11 mouse cellular contexts compared by ENCODE assay signal in the genomic region with DNA sequence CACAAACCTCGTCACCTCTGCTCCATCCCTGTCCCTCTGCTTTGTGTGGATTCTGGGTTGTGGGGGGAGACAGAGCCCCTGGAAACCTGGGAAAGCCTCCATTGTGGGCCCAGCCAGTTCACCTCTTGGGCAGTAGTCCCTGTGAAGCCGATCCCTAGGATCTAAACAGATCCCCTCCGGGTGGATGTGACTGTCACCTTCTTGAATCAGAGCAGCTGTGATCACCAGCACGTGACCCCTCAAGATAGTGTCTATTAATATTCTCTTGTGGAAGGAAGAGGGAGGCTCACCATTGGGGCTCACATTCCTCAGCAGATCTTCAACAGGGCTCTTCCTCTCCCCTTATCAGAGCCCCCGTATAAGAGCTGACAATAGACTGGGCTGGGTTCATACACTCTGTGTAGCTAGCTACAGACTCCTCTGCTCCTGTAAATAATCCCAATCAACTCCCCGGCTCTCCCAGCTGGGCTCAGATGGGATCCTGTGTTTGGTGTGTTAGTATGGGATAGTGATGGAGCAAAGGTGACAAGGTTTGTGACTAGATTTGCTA. TPM values are rescaled to one million over a fixed set of nuclear protein-coding genes. Genes with fewer than 3 reads are reported as not detected.
DNase-seq lines count a peak whose midpoint lies in the region; ATAC-seq and TF ChIP-seq lines count a peak whose summit lies in the region.
"Had no signal": no experiment of that assay in that cellular context is flagged by ENCODE, and none has a peak within 500 bp of the region (broad histone marks: within the 10 kb centered on the region; RNA-seq: fewer than 3 reads in every experiment).

No protein-coding gene starts in this region.

- no peaks in the 10 kb centered on the region for H3K36me3 ChIP-seq in lung, embryonic 15.5 days
- H3K36me3 ChIP-seq in intestine, embryonic 16.5 days (ENCODE audit: control insufficient read depth, insufficient read depth, low read length), result no peaks in the 10 kb centered on the region
- H3K36me3 ChIP-seq in neural tube, embryonic 15.5 days, result no peaks in the 10 kb centered on the region
- H3K36me3 ChIP-seq in hindbrain, embryonic 14.5 days (replicated peaks; ENCODE audit: control insufficient read depth, insufficient read depth), result no peaks in the 10 kb centered on the region

- peak overlapping the region; percentile 27; the same call in 1 of the 2 replicates for H3K9ac ChIP-seq in lung, embryonic 15.5 days
- peak overlapping the region; percentile 38; the same call in 1 of the 2 replicates for H3K9ac ChIP-seq in intestine, embryonic 16.5 days (ENCODE audit: low read depth, low read length)
- H3K9ac ChIP-seq in neural tube, embryonic 15.5 days (replicated peaks), result no peak overlapping the region
- H3K9ac ChIP-seq in hindbrain, embryonic 14.5 days, result no peak overlapping the region
- H3K9ac ChIP-seq: forebrain, postnatal 0 days had no signal

- TF ChIP-seq POLR2A in embryonic fibroblast, embryonic 13.5 days (IDR thresholded peaks at IDR 0.05; ENCODE audit: low read depth, low read length), result no peak

- DNase-seq in lung, postnatal 25 days (ENCODE audit: low spot score), result no peak
- no peak for DNase-seq in left cerebral cortex, adult 8-10 months (ENCODE audit: low spot score in 2 of 2)
- no peak for DNase-seq in hindbrain, embryonic 14.5 days (ENCODE audit: low spot score)
- DNase-seq: adrenal gland, adult 8-10 months; cerebellum, postnatal 36 days; forebrain, postnatal 0 days; layer of hippocampus, adult 9-11 months had no signal

- no peaks in the 10 kb centered on the region for H3K27me3 ChIP-seq in lung, embryonic 15.5 days
- no peaks in the 10 kb centered on the region; the same call in 1 of the 2 replicates for H3K27me3 ChIP-seq in intestine, embryonic 16.5 days (replicated peaks; ENCODE audit: control insufficient read depth, insufficient read depth, low read length)
- no peaks in the 10 kb centered on the region for H3K27me3 ChIP-seq in neural tube, embryonic 15.5 days (replicated peaks)
- no peaks in the 10 kb centered on the region for H3K27me3 ChIP-seq in hindbrain, embryonic 14.5 days (ENCODE audit: control insufficient read depth, insufficient read depth, low read length)

- peak overlapping the region; percentile 28 for H3K4me3 ChIP-seq in lung, embryonic 15.5 days
- H3K4me3 ChIP-seq in embryonic fibroblast, embryonic 13.5 days (ENCODE audit: insufficient read depth, low read length), result no peak overlapping the region
- H3K4me3 ChIP-seq in intestine, embryonic 16.5 days (ENCODE audit: low read length), result peak overlapping the region; percentile 17; the same call in 1 of the 2 replicates
- H3K4me3 ChIP-seq in neural tube, embryonic 15.5 days (replicated peaks), result no peak overlapping the region
- no peak overlapping the region for H3K4me3 ChIP-seq in hindbrain, embryonic 14.5 days (replicated peaks; ENCODE audit: low read length)

- ATAC-seq in lung, embryonic 15.5 days (ENCODE audit: borderline replicate concordance, extremely low read depth, low FRiP score, low TSS enrichment), result 0 out of 2 replicates have a peak, but pooled peaks have one; percentile 14
- ATAC-seq in intestine, embryonic 16.5 days, result no peak
- ATAC-seq in neural tube, embryonic 15.5 days (ENCODE audit: low FRiP score), result no peak
- no peak for ATAC-seq in hindbrain, embryonic 14.5 days (ENCODE audit: low FRiP score)
- ATAC-seq: forebrain, postnatal 0 days had no signal

- peak overlapping the region; percentile 56 for H3K27ac ChIP-seq in lung, embryonic 15.5 days
- peak overlapping the region; percentile 63 for H3K27ac ChIP-seq in embryonic fibroblast, embryonic 13.5 days (ENCODE audit: insufficient read depth, low read length)
- 0 out of 2 replicates have a peak overlapping the region, but pooled peaks have one; percentile 28 for H3K27ac ChIP-seq in intestine, embryonic 16.5 days (ENCODE audit: low read length)
- H3K27ac ChIP-seq in neural tube, embryonic 15.5 days (replicated peaks), result no peak overlapping the region
- H3K27ac ChIP-seq in hindbrain, embryonic 14.5 days, result no peak overlapping the region

- no peaks in the 10 kb centered on the region; the same call in 1 of the 2 replicates for H3K9me3 ChIP-seq in lung, embryonic 15.5 days
- H3K9me3 ChIP-seq in intestine, embryonic 16.5 days (ENCODE audit: control insufficient read depth, low read length), result peaks cover 7% of the 10 kb centered on the region; the same call in 1 of the 2 replicates
- H3K9me3 ChIP-seq in neural tube, embryonic 15.5 days (replicated peaks), result no peaks in the 10 kb centered on the region
- H3K9me3 ChIP-seq in hindbrain, embryonic 14.5 days (ENCODE audit: control insufficient read depth, low read length), result peaks cover 9% of the 10 kb centered on the region; the same call in 1 of the 2 replicates

- 27% methylated on average over 6 of the region's 6 CpGs for WGBS in lung, embryonic 15.5 days
- 43% methylated on average over 6 of the region's 6 CpGs for WGBS in intestine, embryonic 16.5 days
- WGBS in neural tube, embryonic 15.5 days, result 81% methylated on average over 6 of the region's 6 CpGs
- WGBS in hindbrain, embryonic 14.5 days, result 70% methylated on average over 6 of the region's 6 CpGs

- no peak for TF ChIP-seq CTCF in embryonic fibroblast, embryonic 13.5 days (IDR thresholded peaks at IDR 0.05; ENCODE audit: borderline replicate concordance, insufficient read depth, low read length)

- peak overlapping the region; percentile 52 for H3K4me2 ChIP-seq in lung, embryonic 15.5 days
- H3K4me2 ChIP-seq in intestine, embryonic 16.5 days (ENCODE audit: low read depth, low read length), result peak overlapping the region; percentile 42
- H3K4me2 ChIP-seq in neural tube, embryonic 15.5 days, result peak overlapping the region; percentile 45; the same call in 1 of the 2 replicates
- no peak overlapping the region for H3K4me2 ChIP-seq in hindbrain, embryonic 14.5 days (replicated peaks)

- H3K4me1 ChIP-seq in lung, embryonic 15.5 days, result peaks cover 26% of the 10 kb centered on the region
- H3K4me1 ChIP-seq in embryonic fibroblast, embryonic 13.5 days (ENCODE audit: control insufficient read depth, insufficient read depth, low read length), result peaks cover 8% of the 10 kb centered on the region
- peaks cover 9% of the 10 kb centered on the region for H3K4me1 ChIP-seq in intestine, embryonic 16.5 days (ENCODE audit: control insufficient read depth, insufficient read depth, low read length)
- H3K4me1 ChIP-seq in neural tube, embryonic 15.5 days, result peaks cover 5% of the 10 kb centered on the region
- no peaks in the 10 kb centered on the region for H3K4me1 ChIP-seq in hindbrain, embryonic 14.5 days (replicated peaks; ENCODE audit: control insufficient read depth, insufficient read depth, low read length)

RNA-seq across cellular contexts. Expression of a gene that starts 30.7 kb away (rescaled TPM):
- polyA plus RNA-seq in lung, embryonic 15.5 days (2015; fragmentation: Nextera tagmentation; extraction: Ambion mirVana), result 37.7 and 41.0 TPM in 2 replicates
- polyA plus RNA-seq in embryonic fibroblast, embryonic 13.5 days (2011; ENCODE audit: insufficient read length, low read depth, missing spikeins), result 10.3 and 11.5 TPM in 2 replicates
- polyA plus RNA-seq in intestine, embryonic 16.5 days (2015; fragmentation: Nextera tagmentation; extraction: Ambion mirVana), result 2.7 and 3.0 TPM in 2 replicates
- polyA plus RNA-seq in neural tube, embryonic 15.5 days (2015; fragmentation: Nextera tagmentation; extraction: Ambion mirVana), result 17.9 and 19.8 TPM in 2 replicates
- 100 to 1,000 TPM; 130 to 141 (median 135) TPM for total RNA-seq in left cerebral cortex, adult 8-10 months (2022)
- polyA plus RNA-seq in hindbrain, embryonic 14.5 days (2014; fragmentation: Nextera tagmentation; extraction: Ambion mirVana), result 20.6 and 20.7 TPM in 2 replicates

Comparison
In these comparisons a context has a peak if more than half of its experiments do, and no peak if none do; other contexts are left out.
1. H3K27ac ChIP-seq: peak in lung, embryonic 15.5 days (single experiment), embryonic fibroblast, embryonic 13.5 days (single experiment) and intestine, embryonic 16.5 days (single experiment); none in neural tube, embryonic 15.5 days (single experiment) and hindbrain, embryonic 14.5 days (single experiment).
2. H3K4me3 ChIP-seq: peak in lung, embryonic 15.5 days (single experiment) and intestine, embryonic 16.5 days (single experiment); none in embryonic fibroblast, embryonic 13.5 days (single experiment), neural tube, embryonic 15.5 days (single experiment) and hindbrain, embryonic 14.5 days (single experiment).
3. H3K9ac ChIP-seq: peak in lung, embryonic 15.5 days (single experiment) and intestine, embryonic 16.5 days (single experiment); none in neural tube, embryonic 15.5 days (single experiment) and hindbrain, embryonic 14.5 days (single experiment).